Mouse (Mus musculus) large intestine, adult 2 months (tissue): ENCODE results near the gene Zbtb11. TPM values are rescaled to one million over a fixed set of nuclear protein-coding genes. Genes with fewer than 3 reads are reported as not detected.
"Not testable (repeated sequence)": the region's sequence is repeated elsewhere in the genome, so short reads cannot be mapped to it uniquely, and the experiment has no call there.

ENCODE experiments used
- DNase-seq: peaks from one replicate; pipeline ENCODE4 v3.0.0-alpha.2; 2012; ENCODE audit warnings: low read depth, low spot score
- WGBS: fragments of 180-500 bp; shearing (Covaris S2); methylation state at CpG from one replicate; pipeline ENCODE4 v1.1.7; 2018; 5-methylcytosine and 5-hydroxymethylcytosine counted together
- polyA plus RNA-seq: library from polyadenylated mRNA; depleted of rRNA; stranded (reverse); fragments of >200 nt; gene quantifications from 2 replicates; pipeline ENCODE4 v1.2.3, GENCODE M21; 2012; rRNA removed

The Zbtb11 gene
- polyA plus RNA-seq, 1 experiment, result 1.8 TPM

- WGBS, result 93% methylated on average over 6 of the region's 6 CpGs
- no peak for DNase-seq
Measured at GRCm38 (mm10) chr16:56034566-56034965, 60.9 kb downstream of the Zbtb11 start.

DNA sequence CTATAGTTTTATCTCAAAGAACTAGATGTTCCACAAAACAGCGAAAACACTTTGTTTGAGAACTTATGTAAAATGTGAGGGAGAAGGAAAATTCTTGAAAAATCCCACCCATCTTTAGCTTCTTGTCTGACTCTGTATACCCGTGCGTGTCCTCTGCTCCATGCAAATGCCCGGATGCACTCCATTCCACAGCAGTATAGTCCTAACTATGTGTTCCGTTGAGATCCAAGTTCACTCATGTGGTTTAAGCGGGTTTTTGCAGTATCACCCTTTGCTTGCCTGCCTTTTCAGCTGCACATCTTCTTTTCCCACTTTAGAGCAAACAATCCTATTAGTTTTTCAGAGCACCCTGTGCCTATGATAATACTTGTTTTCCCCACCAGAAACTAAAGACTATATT lies 62.8 kb downstream of the Zbtb11 start:
- DNase-seq, result no peak
- 26% methylated on average over 6 of the region's 6 CpGs for WGBS

GRCm38 (mm10) chr16:56037138-56038010 lies 63.7 kb downstream of the Zbtb11 start, which contains the start of gene Trmt10c:
TSS of gene Trmt10c (minus strand) at chr16:56037819.
- no peak for DNase-seq
- under 1% methylated on average over 63 of the region's 63 CpGs for WGBS

- 26% methylated on average over 8 of the region's 8 CpGs for WGBS
- no peak for DNase-seq
Measured at GRCm38 (mm10) chr16:56038090-56038489, 64.4 kb downstream of the Zbtb11 start.

GRCm38 (mm10) chr16:56048038-56048437 lies 74.4 kb downstream of the Zbtb11 start, which contains the start of gene Senp7:
TSS of gene Senp7 (plus strand) at chr16:56048338.
- WGBS, result no CpG with 5 or more reads among the region's 4 CpGs

GRCm38 (mm10) chr16:56055911-56056310 lies 82.2 kb downstream of the Zbtb11 start:
- no peak for DNase-seq
- 79% methylated on average over 3 of the region's 3 CpGs for WGBS

More at GRCm38 (mm10) chr16:56048038-56048437, 74.4 kb downstream of the Zbtb11 start, which contains the start of gene Senp7:
- DNase-seq, result not testable (repeated sequence)

- 71% methylated on average over 7 of the region's 7 CpGs for WGBS
- DNase-seq, result no peak
Measured at GRCm38 (mm10) chr16:56056944-56057590, 83.4 kb downstream of the Zbtb11 start.

DNA sequence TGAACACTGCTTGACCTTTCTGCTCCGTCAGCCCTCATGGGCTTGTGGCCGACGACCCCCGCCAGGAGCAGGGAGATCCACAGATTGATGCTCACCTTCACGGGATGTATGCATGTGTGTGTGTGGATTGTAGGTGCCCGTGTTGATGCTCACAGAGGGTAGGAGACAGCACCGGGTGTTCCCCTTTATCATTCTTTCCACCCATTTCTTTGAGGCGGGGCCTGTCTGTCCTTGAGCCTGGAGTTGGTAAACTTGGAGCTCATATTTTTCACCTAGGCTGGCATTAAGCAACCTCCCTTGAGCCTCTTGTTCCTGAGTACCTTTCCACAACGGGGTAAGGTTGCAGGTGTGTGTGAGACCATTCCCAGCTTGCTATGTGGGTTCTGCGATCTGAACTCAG lies 84.5 kb downstream of the Zbtb11 start:
- DNase-seq, result no peak
- WGBS, result 73% methylated on average over 10 of the region's 10 CpGs

Other genes with a start within 250 kb of the Zbtb11 start
- gene Nfkbiz, start 135.0 kb upstream of the Zbtb11 start, polyA plus RNA-seq, result 26.6 and 45.3 TPM in 2 replicates
- gene Nxpe3, start 78.6 kb upstream of the Zbtb11 start, polyA plus RNA-seq, result 1.2 and 1.7 TPM in 2 replicates
- 0.82 and 1.4 TPM in 2 replicates for gene Cep97, start 39.0 kb upstream of the Zbtb11 start, polyA plus RNA-seq
- gene Rpl24, start 7.6 kb upstream of the Zbtb11 start, polyA plus RNA-seq, result 128 and 168 TPM in 2 replicates
- gene Pcnp, start 55.9 kb downstream of the Zbtb11 start, polyA plus RNA-seq, result 15.0 and 16.0 TPM in 2 replicates
- 2.1 and 2.4 TPM in 2 replicates for gene Trmt10c, start 63.9 kb downstream of the Zbtb11 start, polyA plus RNA-seq
- 1.3 and 3.3 TPM in 2 replicates for gene Senp7, start 74.5 kb downstream of the Zbtb11 start, polyA plus RNA-seq
- gene Impg2, start 230.4 kb downstream of the Zbtb11 start, polyA plus RNA-seq, result 0.05 and 0.11 TPM in 2 replicates